Mouse (Mus musculus): ENCODE measurements around the gene St3gal6.

GRCm38 (mm10) chr16:58497886-58498713, 25.9 kb downstream of the St3gal6 start:
- TF ChIP-seq GATA1 (IDR thresholded peaks at IDR 0.05; ENCODE audit: borderline replicate concordance, low read length): no peak; the same call in 2 of the 3 replicates
- peak; percentile 49; the same call in 1 of the 2 replicates for TF ChIP-seq FLI1 (IDR thresholded peaks at IDR 0.05; ENCODE audit: low read length)
